Mouse (Mus musculus): ENCODE measurements at regions not wholly inside any gene's neighbourhood (a gene's known extent, or its start where the extent isn't known, plus 50 kb on each side); places are given as distances from the start of the nearest gene placed in this dataset.
A peak's percentile ranks its signal among the peaks of the same experiment; 100 is the strongest.

DNA sequence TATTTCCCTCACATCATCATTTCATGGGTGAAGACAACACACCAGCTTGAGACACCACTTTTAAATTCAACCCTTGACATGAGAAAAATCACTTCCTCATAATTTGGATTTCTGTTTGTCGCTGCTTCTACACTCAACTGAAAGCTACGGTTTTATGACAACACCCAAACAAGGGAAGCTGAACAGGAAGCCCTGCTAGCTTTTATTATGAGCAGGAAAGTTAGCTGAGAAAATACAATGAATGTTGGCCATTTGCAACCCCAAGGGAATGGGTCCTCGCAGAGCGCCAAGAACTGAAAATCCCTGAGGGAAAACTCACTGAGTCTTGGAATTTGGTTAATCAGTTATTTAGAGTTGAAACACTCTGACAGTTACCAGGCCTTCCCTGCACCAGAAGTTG lies 311.9 kb downstream of the Epha4 start:
- DNase-seq (ENCODE audit: low spot score) = peak; percentile 8
- H3K36me3 ChIP-seq (replicated peaks; ENCODE audit: control insufficient read depth, insufficient read depth, low read length) = no peaks in the 10 kb centered on the region
- 0 out of 2 replicates have a peak, but pooled peaks cover 4% of the 10 kb centered on the region for H3K9me3 ChIP-seq (replicated peaks; ENCODE audit: control insufficient read depth, low read length)
- ATAC-seq (ENCODE audit: insufficient read depth, low read depth) = no peak
- no peak overlapping the region for H3K4me3 ChIP-seq (ENCODE audit: low read depth, low read length)
- H3K27me3 ChIP-seq (ENCODE audit: control insufficient read depth, insufficient read depth, low read length) = no peaks in the 10 kb centered on the region
- no peak for TF ChIP-seq EP300 (IDR thresholded peaks at IDR 0.05; ENCODE audit: low read depth)
- TF ChIP-seq CTCF (IDR thresholded peaks at IDR 0.05; ENCODE audit: low read depth) = no peak
- H3K4me2 ChIP-seq (ENCODE audit: low read depth, low read length) = no peak overlapping the region
- no peaks in the 10 kb centered on the region for H3K4me1 ChIP-seq (ENCODE audit: control insufficient read depth, insufficient read depth)
- 50% methylated on average over 4 of the region's 4 CpGs for WGBS
- no peak overlapping the region for H3K27ac ChIP-seq (ENCODE audit: low read depth)
- no peak overlapping the region for H3K9ac ChIP-seq (replicated peaks; ENCODE audit: low read depth, low read length)

GRCm38 (mm10) chr1:77206535-77206934 lies 308.4 kb downstream of the Epha4 start:
- Histone ChIP-seq H3K9me3 (replicated peaks; ENCODE audit: control insufficient read depth, low read length) (no peaks in the 10 kb centered on the region), H3K9ac (replicated peaks; ENCODE audit: low read depth, low read length) (no peak overlapping the region), H3K27me3 (ENCODE audit: control insufficient read depth, insufficient read depth, low read length) (no peaks in the 10 kb centered on the region), H3K4me3 (ENCODE audit: low read depth, low read length) (no peak overlapping the region), H3K36me3 (replicated peaks; ENCODE audit: control insufficient read depth, insufficient read depth, low read length) (no peaks in the 10 kb centered on the region), H3K4me2 (ENCODE audit: low read depth, low read length) (no peak overlapping the region), H3K27ac (ENCODE audit: low read depth) (no peak overlapping the region), H3K4me1 (ENCODE audit: control insufficient read depth, insufficient read depth) (no peaks in the 10 kb centered on the region)
- WGBS = 84% methylated on average over 1 of the region's 1 CpGs
- no peak for DNase-seq (ENCODE audit: low spot score)
- TF ChIP-seq CTCF (IDR thresholded peaks at IDR 0.05; ENCODE audit: low read depth) (no peak), EP300 (IDR thresholded peaks at IDR 0.05; ENCODE audit: low read depth) (no peak)
- no peak for ATAC-seq (ENCODE audit: insufficient read depth, low read depth)

GRCm38 (mm10) chr1:77209395-77209794 lies 305.5 kb downstream of the Epha4 start:
- no peak overlapping the region for H3K4me3 ChIP-seq (ENCODE audit: low read depth, low read length)
- no peaks in the 10 kb centered on the region for H3K27me3 ChIP-seq (ENCODE audit: control insufficient read depth, insufficient read depth, low read length)
- no peak overlapping the region for H3K9ac ChIP-seq (replicated peaks; ENCODE audit: low read depth, low read length)
- WGBS = 81% methylated on average over 3 of the region's 3 CpGs
- H3K4me2 ChIP-seq (ENCODE audit: low read depth, low read length) = no peak overlapping the region
- no peak for ATAC-seq (ENCODE audit: insufficient read depth, low read depth)
- TF ChIP-seq CTCF (IDR thresholded peaks at IDR 0.05; ENCODE audit: low read depth) = no peak
- DNase-seq (ENCODE audit: low spot score) = no peak
- no peaks in the 10 kb centered on the region for H3K4me1 ChIP-seq (ENCODE audit: control insufficient read depth, insufficient read depth)
- H3K36me3 ChIP-seq (replicated peaks; ENCODE audit: control insufficient read depth, insufficient read depth, low read length) = no peaks in the 10 kb centered on the region
- no peak overlapping the region for H3K27ac ChIP-seq (ENCODE audit: low read depth)
- H3K9me3 ChIP-seq (replicated peaks; ENCODE audit: control insufficient read depth, low read length) = no peaks in the 10 kb centered on the region

DNA sequence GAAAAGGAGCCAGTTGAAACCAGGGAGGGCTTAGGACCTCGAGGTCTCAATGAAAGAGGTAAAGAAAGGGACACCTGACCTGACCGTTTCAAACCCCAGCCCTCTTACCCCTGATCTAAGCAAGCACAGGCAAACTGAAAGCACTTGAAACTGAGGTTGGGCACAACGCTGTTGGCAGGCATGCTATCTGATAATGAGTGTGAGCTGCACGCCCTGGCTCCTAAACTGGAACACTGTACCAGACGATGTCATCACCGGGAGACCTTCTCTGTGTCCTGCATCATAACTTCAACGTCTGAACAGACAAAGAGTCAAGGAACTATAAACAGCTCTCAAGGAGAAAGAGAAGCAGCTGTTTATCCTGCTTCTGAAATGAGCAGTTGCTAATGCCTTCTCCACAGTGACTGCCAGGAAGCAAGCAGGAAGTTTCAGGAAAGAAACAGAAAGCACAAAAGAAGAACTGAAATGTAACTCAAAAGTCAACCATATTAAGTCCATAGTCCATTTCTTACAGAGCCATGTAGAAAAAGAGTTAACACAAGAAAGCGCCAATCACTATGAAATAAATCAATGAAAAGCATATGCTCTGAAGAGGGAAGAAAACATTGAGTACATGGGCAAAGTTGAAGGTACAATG lies 301.3 kb downstream of the Epha4 start:
- Histone ChIP-seq H3K4me1 (ENCODE audit: control insufficient read depth, insufficient read depth) (no peaks in the 10 kb centered on the region), H3K36me3 (replicated peaks; ENCODE audit: control insufficient read depth, insufficient read depth, low read length) (no peaks in the 10 kb centered on the region), H3K9ac (replicated peaks; ENCODE audit: low read depth, low read length) (0 out of 2 replicates have a peak overlapping the region, but pooled peaks have one; percentile 26), H3K4me2 (ENCODE audit: low read depth, low read length) (peak overlapping the region; percentile 54), H3K27me3 (ENCODE audit: control insufficient read depth, insufficient read depth, low read length) (no peaks in the 10 kb centered on the region), H3K27ac (ENCODE audit: low read depth) (peak overlapping the region; percentile 43), H3K9me3 (replicated peaks; ENCODE audit: control insufficient read depth, low read length) (no peaks in the 10 kb centered on the region), H3K4me3 (ENCODE audit: low read depth, low read length) (peak overlapping the region; percentile 30)
- 14% methylated on average over 8 of the region's 8 CpGs for WGBS
- TF ChIP-seq CTCF (IDR thresholded peaks at IDR 0.05; ENCODE audit: low read depth) = no peak
- no peak for TF ChIP-seq EP300 (IDR thresholded peaks at IDR 0.05; ENCODE audit: low read depth)
- ATAC-seq (ENCODE audit: insufficient read depth, low read depth) (peak; percentile 84), DNase-seq (ENCODE audit: low spot score) (peak; percentile 69)

DNA sequence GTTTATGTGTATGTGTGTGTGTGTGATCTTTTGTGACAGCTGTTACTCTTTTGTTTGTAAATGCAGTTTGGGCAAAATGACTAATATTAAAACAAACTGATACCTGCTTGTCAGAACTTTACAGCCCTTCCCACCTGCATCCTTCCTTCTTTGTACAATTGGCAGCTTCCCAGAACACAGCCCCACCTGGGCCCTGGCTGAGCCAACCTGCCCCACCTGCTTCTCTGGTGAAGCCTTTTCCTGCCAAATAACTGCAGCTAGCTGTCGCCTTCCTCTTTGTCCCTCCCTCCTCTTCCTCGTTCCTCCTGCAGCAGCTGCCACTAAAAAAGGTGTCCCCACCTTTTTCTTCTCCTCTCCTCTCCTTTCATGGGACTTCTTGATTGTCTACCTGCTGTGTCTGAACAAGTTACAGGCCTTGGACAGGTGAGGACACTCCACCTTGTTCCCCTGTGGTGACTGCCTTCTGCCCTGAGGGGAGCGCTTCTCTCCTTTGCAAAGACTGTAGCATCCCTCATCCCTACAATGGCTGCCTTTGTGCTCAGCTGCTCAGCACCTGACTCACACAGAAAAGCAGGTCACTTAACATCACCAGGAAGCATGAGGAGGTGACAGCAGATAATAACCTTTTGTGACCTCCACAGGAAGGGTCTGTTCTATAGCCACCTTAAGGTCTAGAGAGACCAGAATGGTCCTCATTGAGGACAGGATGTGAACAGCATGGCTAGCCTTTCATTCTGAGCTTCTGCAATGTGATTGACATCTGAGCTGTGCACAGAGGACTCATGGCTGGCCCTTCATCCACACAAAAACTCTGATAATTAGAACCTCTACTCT lies 295.2 kb downstream of the Epha4 start:
- H3K4me2 ChIP-seq (ENCODE audit: low read depth, low read length) = no peak overlapping the region
- H3K4me3 ChIP-seq (ENCODE audit: low read depth, low read length) = no peak overlapping the region
- no peak overlapping the region for H3K27ac ChIP-seq (ENCODE audit: low read depth)
- H3K9me3 ChIP-seq (replicated peaks; ENCODE audit: control insufficient read depth, low read length) = no peaks in the 10 kb centered on the region
- H3K9ac ChIP-seq (replicated peaks; ENCODE audit: low read depth, low read length) = no peak overlapping the region
- TF ChIP-seq CTCF (IDR thresholded peaks at IDR 0.05; ENCODE audit: low read depth) (no peak), EP300 (IDR thresholded peaks at IDR 0.05; ENCODE audit: low read depth) (no peak)
- H3K27me3 ChIP-seq (ENCODE audit: control insufficient read depth, insufficient read depth, low read length) = no peaks in the 10 kb centered on the region
- no peaks in the 10 kb centered on the region for H3K4me1 ChIP-seq (ENCODE audit: control insufficient read depth, insufficient read depth)
- H3K36me3 ChIP-seq (replicated peaks; ENCODE audit: control insufficient read depth, insufficient read depth, low read length) = no peaks in the 10 kb centered on the region
- no peak for DNase-seq (ENCODE audit: low spot score)
- ATAC-seq (ENCODE audit: insufficient read depth, low read depth) = no peak
- WGBS = 67% methylated on average over 3 of the region's 3 CpGs

Measured in heart, postnatal 0 days (tissue).